Mouse (Mus musculus): ENCODE measurements around the gene Papln.

Gene Papln

GRCm38 (mm10) chr12:83767833-83768232 is 4.4 kb downstream of the Papln start:
- no peak for DNase-seq (ENCODE audit: low spot score in 2 of 2)

- DNase-seq (ENCODE audit: low spot score in 2 of 2) = no peak
Observed at GRCm38 (mm10) chr12:83768235-83768899, 4.9 kb downstream of the Papln start.

GRCm38 (mm10) chr12:83770418-83771256 is 7.2 kb downstream of the Papln start:
- no peak for DNase-seq (ENCODE audit: low spot score in 2 of 2)

GRCm38 (mm10) chr12:83775621-83776020 is 12.2 kb downstream of the Papln start:
- no peak for DNase-seq (ENCODE audit: low spot score in 2 of 2)

- DNase-seq (ENCODE audit: low spot score in 2 of 2) = no peak
Observed at GRCm38 (mm10) chr12:83776766-83777165, 13.3 kb downstream of the Papln start.

- no peak for DNase-seq (ENCODE audit: low spot score in 2 of 2)
Observed at GRCm38 (mm10) chr12:83780181-83780580, 16.7 kb downstream of the Papln start.

- DNase-seq (ENCODE audit: low spot score in 2 of 2) = no peak
Observed at GRCm38 (mm10) chr12:83781204-83781603, 17.8 kb downstream of the Papln start.

GRCm38 (mm10) chr12:83781640-83782278 is 18.3 kb downstream of the Papln start:
- DNase-seq (ENCODE audit: low spot score in 2 of 2) = no peak

GRCm38 (mm10) chr12:83782669-83783068 is 19.2 kb downstream of the Papln start:
- DNase-seq (ENCODE audit: low spot score in 2 of 2) = no peak

- no peak for DNase-seq (ENCODE audit: low spot score in 2 of 2)
Observed at GRCm38 (mm10) chr12:83785305-83785704, 21.9 kb downstream of the Papln start.

- DNase-seq (ENCODE audit: low spot score in 2 of 2) = no peak
Observed at GRCm38 (mm10) chr12:83789051-83789780, 25.8 kb downstream of the Papln start.

GRCm38 (mm10) chr12:83789781-83790140 is 26.3 kb downstream of the Papln start:
- no peak for DNase-seq (ENCODE audit: low spot score in 2 of 2)

GRCm38 (mm10) chr12:83790749-83791148 is 27.3 kb downstream of the Papln start:
- DNase-seq (ENCODE audit: low spot score in 2 of 2) = no peak

GRCm38 (mm10) chr12:83791737-83792136 is 28.3 kb downstream of the Papln start:
- DNase-seq (ENCODE audit: low spot score in 2 of 2) = no peak

GRCm38 (mm10) chr12:83792706-83793410 is 29.4 kb downstream of the Papln start:
- no peak for DNase-seq (ENCODE audit: low spot score in 2 of 2)

- no peak for DNase-seq (ENCODE audit: low spot score in 2 of 2)
Observed at GRCm38 (mm10) chr12:83795051-83795450, 31.6 kb downstream of the Papln start.

- no peak for DNase-seq (ENCODE audit: low spot score in 2 of 2)
Observed at GRCm38 (mm10) chr12:83795586-83795985, 32.2 kb downstream of the Papln start.

- DNase-seq (ENCODE audit: low spot score in 2 of 2) = no peak
Observed at GRCm38 (mm10) chr12:83798313-83798712, 34.9 kb downstream of the Papln start.

GRCm38 (mm10) chr12:83800943-83801342 is 37.5 kb downstream of the Papln start:
- no peak for DNase-seq (ENCODE audit: low spot score in 2 of 2)

- DNase-seq (ENCODE audit: low spot score in 2 of 2) = no peak
Observed at GRCm38 (mm10) chr12:83803641-83804040, 40.2 kb downstream of the Papln start.

GRCm38 (mm10) chr12:83811901-83812300 is 48.5 kb downstream of the Papln start:
- no peak for DNase-seq (ENCODE audit: low spot score in 2 of 2)

All from spleen, postnatal 36 days (tissue).